Mouse (Mus musculus): ENCODE results near the gene Rexo5.

DNA sequence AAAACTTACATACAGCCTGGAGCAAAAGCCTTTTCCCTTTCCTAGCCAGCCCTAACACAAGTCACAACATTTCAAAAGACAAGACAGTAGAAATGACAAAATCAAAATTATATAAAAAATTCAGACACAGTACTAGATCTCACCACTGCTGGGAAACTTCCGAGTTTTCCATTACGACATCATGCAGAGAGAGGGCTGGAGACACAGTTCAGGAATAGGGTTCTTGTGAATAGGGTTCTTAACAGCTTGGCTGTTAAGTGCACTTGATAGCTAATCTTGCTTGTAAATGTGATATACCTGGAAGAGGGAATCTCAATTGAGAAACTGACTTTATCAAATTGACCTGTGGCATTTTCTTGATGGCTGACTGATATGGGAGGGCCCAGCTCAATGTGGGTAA, 87.4 kb downstream of the Rexo5 start:
- TF ChIP-seq CTCF (conservative IDR thresholded peaks at IDR 0.05; ENCODE audit: low read length) (no peak), POU5F1 (IDR thresholded peaks at IDR 0.05; ENCODE audit: borderline replicate concordance, low read length) (no peak), NANOG (IDR thresholded peaks at IDR 0.05; ENCODE audit: borderline replicate concordance, low read length) (no peak)
